In genomic region chr10:75345265-75345664, GRCm38 (mm10) we compare ENCODE assay signal across 22 mouse cellular contexts. TPM values are rescaled to one million over a fixed set of nuclear protein-coding genes. Genes with fewer than 3 reads are reported as not detected.
DNase-seq lines count a peak whose midpoint lies in the region; ATAC-seq and TF ChIP-seq lines count a peak whose summit lies in the region.
"Had no signal": no experiment of that assay in that cellular context is flagged by ENCODE, and none has a peak within 500 bp of the region (broad histone marks: within the 10 kb centered on the region; RNA-seq: fewer than 3 reads in every experiment).

No protein-coding gene starts in this region.

- no peak overlapping the region for H3K27ac ChIP-seq in lung, postnatal 0 days (ENCODE audit: low read length)
- no peak overlapping the region for H3K27ac ChIP-seq in hindbrain, embryonic 16.5 days (ENCODE audit: low read depth, low read length)
- H3K27ac ChIP-seq: forebrain, embryonic 15.5 days; layer of hippocampus, adult 2 months; liver, embryonic 14.5 days; midbrain, embryonic 13.5 days; neural tube, embryonic 13.5 days had no signal

- intact Hi-C loops in heart, postnatal 25 days (cut with DNase I): no loop called here

- no peaks in the 10 kb centered on the region for H3K27me3 ChIP-seq in lung, postnatal 0 days (replicated peaks; ENCODE audit: insufficient read depth, low read length)
- no peaks in the 10 kb centered on the region for H3K27me3 ChIP-seq in hindbrain, embryonic 16.5 days (replicated peaks; ENCODE audit: control insufficient read depth, insufficient read depth, low read length)
- H3K27me3 ChIP-seq: forebrain, embryonic 15.5 days; midbrain, embryonic 13.5 days; neural tube, embryonic 13.5 days had no signal

- ATAC-seq in lung, postnatal 0 days: no peak
- ATAC-seq in hindbrain, embryonic 16.5 days: no peak
- ATAC-seq: forebrain, embryonic 15.5 days; midbrain, embryonic 13.5 days had no signal

- peak; percentile 92 for DNase-seq in heart, adult 11 months
- no peak for DNase-seq in heart, postnatal 25 days (ENCODE audit: low spot score)
- peak; percentile 45 for DNase-seq in lung, postnatal 0 days (ENCODE audit: low spot score)
- no peak for DNase-seq in lung, adult 18-20 months
- DNase-seq in brain, adult 2 months (ENCODE audit: low read depth, low spot score): peak; percentile 16
- peak; percentile 55 for DNase-seq in heart, postnatal 4 days
- DNase-seq: adrenal gland, postnatal 36 days; cerebellum, adult 8-10 months; gastrocnemius, postnatal 25 days; kidney, adult 18-20 months; layer of hippocampus, postnatal 36 days; right cerebral cortex, postnatal 14 days; spleen, adult 18-20 months; thymus, postnatal 36 days had no signal

- H3K36me3 ChIP-seq in lung, postnatal 0 days (ENCODE audit: insufficient read depth, low read length): no peaks in the 10 kb centered on the region; the same call in 1 of the 2 replicates
- H3K36me3 ChIP-seq in hindbrain, embryonic 16.5 days (ENCODE audit: control insufficient read depth, insufficient read depth, low read length): no peaks in the 10 kb centered on the region
- H3K36me3 ChIP-seq: forebrain, embryonic 15.5 days; G1E; midbrain, embryonic 13.5 days; neural tube, embryonic 13.5 days had no signal

- no peaks in the 10 kb centered on the region for H3K4me1 ChIP-seq in lung, postnatal 0 days (ENCODE audit: insufficient read depth, low read depth, low read length)
- no peaks in the 10 kb centered on the region for H3K4me1 ChIP-seq in hindbrain, embryonic 16.5 days (ENCODE audit: control insufficient read depth, insufficient read depth, low read depth, low read length)
- H3K4me1 ChIP-seq: neural tube, embryonic 13.5 days had no signal

- 30% methylated on average over 2 of the region's 2 CpGs for WGBS in lung, postnatal 0 days
- WGBS in hindbrain, embryonic 16.5 days: 58% methylated on average over 2 of the region's 2 CpGs

- no peak overlapping the region for H3K4me2 ChIP-seq in lung, postnatal 0 days (replicated peaks; ENCODE audit: low read depth, low read length)
- no peak overlapping the region for H3K4me2 ChIP-seq in hindbrain, embryonic 16.5 days (ENCODE audit: low read length)
- H3K4me2 ChIP-seq: forebrain, embryonic 15.5 days; midbrain, embryonic 13.5 days; neural tube, embryonic 13.5 days had no signal

- no peak for TF ChIP-seq EP300 in lung, postnatal 0 days (IDR thresholded peaks at IDR 0.05)

- no peak for TF ChIP-seq CTCF in lung, postnatal 0 days (IDR thresholded peaks at IDR 0.05)

- no peak overlapping the region for H3K4me3 ChIP-seq in lung, postnatal 0 days (ENCODE audit: low read depth, low read length)
- no peak overlapping the region for H3K4me3 ChIP-seq in hindbrain, embryonic 16.5 days (ENCODE audit: low read length)
- H3K4me3 ChIP-seq: erythroblast, embryonic 14.5 days; forebrain, embryonic 15.5 days; layer of hippocampus, adult 2 months; midbrain, embryonic 13.5 days; neural tube, embryonic 13.5 days had no signal

- H3K9ac ChIP-seq in lung, postnatal 0 days (replicated peaks; ENCODE audit: low read depth): no peak overlapping the region
- no peak overlapping the region for H3K9ac ChIP-seq in hindbrain, embryonic 16.5 days (ENCODE audit: low read depth, low read length)
- H3K9ac ChIP-seq: forebrain, embryonic 15.5 days; liver, embryonic 14.5 days; midbrain, embryonic 13.5 days; neural tube, embryonic 13.5 days had no signal

- H3K9me3 ChIP-seq in lung, postnatal 0 days (ENCODE audit: low read length): no peaks in the 10 kb centered on the region
- H3K9me3 ChIP-seq in hindbrain, embryonic 16.5 days (ENCODE audit: control insufficient read depth, low read length): no peaks in the 10 kb centered on the region; the same call in 1 of the 2 replicates
- H3K9me3 ChIP-seq: forebrain, embryonic 15.5 days had no signal

RNA-seq across cellular contexts. Expression of gene Adora2a, which starts 28.6 kb away (rescaled TPM):
- total RNA-seq in heart, postnatal 25 days (2021): 10 to 100 TPM in 1 of 2 experiments, 1 to 10 TPM in 1; 9.6 to 13.8 TPM
- 4.3 and 5.4 TPM in 2 replicates for polyA plus RNA-seq in lung, postnatal 0 days (2015; fragmentation: Nextera tagmentation; extraction: Ambion mirVana)
- total RNA-seq in heart, postnatal 4 days (2021): 10 to 100 TPM; 17.8 to 18.4 TPM
- 3.6 and 4.6 TPM in 2 replicates for polyA plus RNA-seq in hindbrain, embryonic 16.5 days (2015; fragmentation: Nextera tagmentation; extraction: Ambion mirVana)
- polyA plus RNA-seq: erythroblast, embryonic 14.5 days had no signal

RNA-seq across cellular contexts. Expression of gene Upb1, which starts 55.6 kb away (rescaled TPM):
- under 1 TPM; 0.22 to 0.70 TPM for total RNA-seq in heart, postnatal 25 days (2021)
- 0.27 and 0.33 TPM in 2 replicates for polyA plus RNA-seq in lung, postnatal 0 days (2015; fragmentation: Nextera tagmentation; extraction: Ambion mirVana)
- total RNA-seq in heart, postnatal 4 days (2021): under 1 TPM; 0.54 to 0.60 TPM
- polyA plus RNA-seq in hindbrain, embryonic 16.5 days (2015; fragmentation: Nextera tagmentation; extraction: Ambion mirVana): 0.36 and 0.39 TPM in 2 replicates
- total RNA-seq: gastrocnemius, postnatal 25 days; layer of hippocampus, postnatal 36 days had no signal
- polyA plus RNA-seq: erythroblast, embryonic 14.5 days; G1E; midbrain, embryonic 13.5 days; neural tube, embryonic 13.5 days had no signal

Comparison
In these comparisons a context has a peak if more than half of its experiments do, and no peak if none do; other contexts are left out.
1. DNase-seq: peak in heart, adult 11 months (single experiment), lung, postnatal 0 days (single experiment), brain, adult 2 months (single experiment) and heart, postnatal 4 days (single experiment); none in heart, postnatal 25 days (single experiment) and lung, adult 18-20 months (0 of 2).